Mouse (Mus musculus): ENCODE measurements at regions not wholly inside any gene's neighbourhood (a gene's known extent, or its start where the extent isn't known, plus 50 kb on each side); places are given as distances from the start of the nearest gene placed in this dataset.

GRCm38 (mm10) chr10:98728396-98729030, 185.7 kb upstream of the Atp2b1 start:
- Histone ChIP-seq H3K4me1 (ENCODE audit: control insufficient read depth, insufficient read depth, low read length) (no peaks in the 10 kb centered on the region), H3K27ac (ENCODE audit: insufficient read depth, low read length) (no peak overlapping the region), H3K4me3 (replicated peaks; ENCODE audit: insufficient read depth, low read depth, low read length) (no peak overlapping the region), H3K27me3 (ENCODE audit: control insufficient read depth, insufficient read depth, low read length) (no peaks in the 10 kb centered on the region)
- no peak for TF ChIP-seq CTCF (IDR thresholded peaks at IDR 0.05; ENCODE audit: borderline replicate concordance, insufficient read depth, low read depth, low read length)
- TF ChIP-seq POLR2A (IDR thresholded peaks at IDR 0.05; ENCODE audit: borderline replicate concordance, insufficient read depth, low read length): no peak
- DNase-seq: no peak
- 92% methylated on average over 5 of the region's 5 CpGs for WGBS

DNA sequence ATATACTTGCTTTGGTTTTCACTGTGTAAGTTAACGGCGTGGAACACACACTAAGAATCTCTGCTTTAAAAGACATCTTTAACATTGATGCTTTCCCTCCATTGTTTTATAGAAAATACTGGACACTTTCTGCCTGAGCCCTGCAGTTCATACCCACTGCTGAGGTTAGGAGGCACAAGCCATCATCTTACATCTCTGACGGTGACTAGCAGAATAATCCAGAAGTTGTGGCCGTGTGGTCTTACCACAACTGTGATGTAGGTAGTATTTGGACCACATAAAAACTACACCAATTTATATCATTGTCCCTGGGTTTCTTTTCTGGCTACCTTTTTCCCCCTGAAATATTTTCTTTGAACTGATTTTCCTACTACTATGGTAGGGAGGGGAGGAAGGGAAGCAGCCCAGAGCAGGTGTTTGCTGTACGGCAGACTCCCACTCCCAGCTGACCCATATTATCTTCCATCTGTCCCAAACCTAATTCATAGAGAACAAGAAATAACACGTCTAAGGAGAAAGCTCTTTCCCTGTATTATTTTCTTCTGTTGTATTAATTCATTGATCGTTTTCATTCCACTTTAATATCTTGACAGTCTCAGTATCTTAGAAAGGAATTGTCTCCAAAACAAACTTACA, 180.1 kb upstream of the Atp2b1 start:
- Histone ChIP-seq H3K4me1 (ENCODE audit: control insufficient read depth, insufficient read depth, low read length) (no peaks in the 10 kb centered on the region), H3K27ac (ENCODE audit: insufficient read depth, low read length) (no peak overlapping the region), H3K27me3 (ENCODE audit: control insufficient read depth, insufficient read depth, low read length) (no peaks in the 10 kb centered on the region), H3K4me3 (replicated peaks; ENCODE audit: insufficient read depth, low read depth, low read length) (no peak overlapping the region)
- WGBS: 75% methylated on average over 7 of the region's 7 CpGs
- DNase-seq: no peak
- TF ChIP-seq POLR2A (IDR thresholded peaks at IDR 0.05; ENCODE audit: borderline replicate concordance, insufficient read depth, low read length) (no peak), CTCF (IDR thresholded peaks at IDR 0.05; ENCODE audit: borderline replicate concordance, insufficient read depth, low read depth, low read length) (no peak)

DNA sequence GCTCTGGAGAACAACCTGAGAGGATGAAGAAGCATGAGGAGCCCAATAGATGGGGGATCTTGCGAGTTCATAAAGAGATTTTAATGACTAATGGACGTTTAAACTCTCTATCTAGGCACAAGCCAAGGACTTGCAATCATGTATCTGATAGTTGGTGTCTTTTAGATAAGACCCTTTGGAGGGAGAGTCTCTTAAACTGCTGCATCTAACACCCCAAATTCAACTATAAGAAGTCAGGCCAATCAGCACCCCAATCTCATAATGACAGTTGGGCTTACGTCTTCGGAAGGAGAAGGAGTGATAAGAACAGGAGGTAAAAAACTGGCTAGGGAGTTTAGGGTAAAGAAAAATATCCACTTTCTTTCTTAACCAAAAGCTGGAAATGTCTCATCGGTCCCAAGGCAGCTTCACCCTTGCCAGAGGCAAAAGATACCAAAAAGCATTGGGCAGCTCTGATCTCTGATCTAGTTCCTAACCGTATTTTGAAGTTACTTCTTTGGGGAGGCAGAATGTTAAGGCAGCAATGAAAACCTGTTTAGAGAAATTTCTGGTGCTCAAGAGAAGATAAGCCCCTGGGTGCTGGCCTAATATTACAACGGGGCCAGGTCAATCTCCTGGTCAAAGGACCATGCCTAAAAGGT, 173.6 kb upstream of the Atp2b1 start:
- 89% methylated on average over 7 of the region's 7 CpGs for WGBS
- no peaks in the 10 kb centered on the region for H3K4me1 ChIP-seq (ENCODE audit: control insufficient read depth, insufficient read depth, low read length)
- DNase-seq: no peak
- H3K4me3 ChIP-seq (replicated peaks; ENCODE audit: insufficient read depth, low read depth, low read length): no peak overlapping the region
- no peak for TF ChIP-seq POLR2A (IDR thresholded peaks at IDR 0.05; ENCODE audit: borderline replicate concordance, insufficient read depth, low read length)
- TF ChIP-seq CTCF (IDR thresholded peaks at IDR 0.05; ENCODE audit: borderline replicate concordance, insufficient read depth, low read depth, low read length): no peak
- no peak overlapping the region for H3K27ac ChIP-seq (ENCODE audit: insufficient read depth, low read length)
- H3K27me3 ChIP-seq (ENCODE audit: control insufficient read depth, insufficient read depth, low read length): no peaks in the 10 kb centered on the region

- H3K27ac ChIP-seq (ENCODE audit: insufficient read depth, low read length): no peak overlapping the region
- H3K27me3 ChIP-seq (ENCODE audit: control insufficient read depth, insufficient read depth, low read length): no peaks in the 10 kb centered on the region
- no peaks in the 10 kb centered on the region for H3K4me1 ChIP-seq (ENCODE audit: control insufficient read depth, insufficient read depth, low read length)
- 54% methylated on average over 5 of the region's 5 CpGs for WGBS
- H3K4me3 ChIP-seq (replicated peaks; ENCODE audit: insufficient read depth, low read depth, low read length): no peak overlapping the region
- no peak for TF ChIP-seq POLR2A (IDR thresholded peaks at IDR 0.05; ENCODE audit: borderline replicate concordance, insufficient read depth, low read length)
- TF ChIP-seq CTCF (IDR thresholded peaks at IDR 0.05; ENCODE audit: borderline replicate concordance, insufficient read depth, low read depth, low read length): no peak
- DNase-seq: peak in 1 of 2 experiments; percentile 24
Observed at GRCm38 (mm10) chr10:98741398-98741797, 172.8 kb upstream of the Atp2b1 start.

DNA sequence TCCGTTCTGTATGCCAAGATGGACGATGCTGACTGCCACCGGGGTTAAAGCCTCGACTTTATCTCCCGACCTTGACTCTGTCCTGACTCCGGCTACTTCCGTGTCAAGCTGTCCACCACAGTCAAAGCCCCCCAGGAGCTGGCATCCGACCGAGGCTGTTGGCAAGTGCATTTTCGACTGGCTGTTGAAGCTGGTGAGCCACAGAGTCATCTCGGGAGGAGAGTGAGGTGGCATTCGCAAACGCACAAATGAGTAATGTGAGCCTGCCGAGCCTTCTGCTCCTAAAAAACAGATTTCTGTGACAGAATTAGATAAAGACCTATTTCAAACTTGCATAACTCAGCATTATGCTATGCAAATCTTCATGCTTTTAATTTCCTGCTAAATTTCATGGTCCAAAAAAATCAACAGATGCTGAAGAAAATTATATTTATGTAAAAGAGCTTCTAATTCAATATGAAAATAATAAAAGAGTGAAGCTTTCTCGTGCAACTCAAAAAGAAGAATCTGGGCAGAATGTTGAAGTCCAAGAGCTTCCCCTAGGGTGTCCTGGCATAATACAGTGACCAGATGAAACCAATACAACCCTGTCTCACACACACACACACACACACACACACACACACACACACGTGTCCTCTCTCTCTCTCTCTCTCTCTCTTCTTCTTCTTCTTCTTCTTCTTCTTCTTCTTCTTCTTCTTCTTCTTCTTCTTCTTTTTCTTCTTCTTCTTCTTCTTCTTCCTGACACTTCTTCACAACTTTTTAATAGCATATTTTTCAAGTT, 171.2 kb upstream of the Atp2b1 start:
- H3K27ac ChIP-seq (ENCODE audit: insufficient read depth, low read length): no peak overlapping the region
- H3K27me3 ChIP-seq (ENCODE audit: control insufficient read depth, insufficient read depth, low read length): no peaks in the 10 kb centered on the region
- H3K4me3 ChIP-seq (replicated peaks; ENCODE audit: insufficient read depth, low read depth, low read length): peak overlapping the region; percentile 20
- TF ChIP-seq POLR2A (IDR thresholded peaks at IDR 0.05; ENCODE audit: borderline replicate concordance, insufficient read depth, low read length) (no peak), CTCF (IDR thresholded peaks at IDR 0.05; ENCODE audit: borderline replicate concordance, insufficient read depth, low read depth, low read length) (no peak)
- 5% methylated on average over 16 of the region's 16 CpGs for WGBS
- H3K4me1 ChIP-seq (ENCODE audit: control insufficient read depth, insufficient read depth, low read length): no peaks in the 10 kb centered on the region
- peak; percentile 84 to 86 for DNase-seq

DNA sequence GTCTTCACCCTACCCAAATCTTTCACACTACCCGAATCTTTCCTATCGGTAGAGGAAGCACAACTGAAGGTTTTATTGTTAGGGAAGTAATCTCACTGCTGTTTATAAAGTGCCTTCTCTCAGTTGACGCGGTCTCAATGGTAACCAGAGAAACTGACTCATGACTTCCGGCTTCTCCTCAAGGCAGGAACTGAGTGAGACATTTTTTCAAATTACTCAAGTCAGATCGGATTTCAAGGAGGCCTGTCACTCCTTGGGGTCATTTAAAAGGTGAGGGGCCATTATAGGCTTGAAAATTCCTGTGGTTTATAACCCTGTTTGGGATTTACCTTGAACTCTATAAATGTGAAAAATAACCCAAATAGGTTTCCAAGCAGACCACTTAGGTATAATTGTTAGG, 170.0 kb upstream of the Atp2b1 start:
- WGBS: 90% methylated on average over 6 of the region's 6 CpGs
- H3K4me3 ChIP-seq (replicated peaks; ENCODE audit: insufficient read depth, low read depth, low read length): no peak overlapping the region
- TF ChIP-seq CTCF (IDR thresholded peaks at IDR 0.05; ENCODE audit: borderline replicate concordance, insufficient read depth, low read depth, low read length) (no peak), POLR2A (IDR thresholded peaks at IDR 0.05; ENCODE audit: borderline replicate concordance, insufficient read depth, low read length) (no peak)
- DNase-seq: no peak
- no peaks in the 10 kb centered on the region for H3K4me1 ChIP-seq (ENCODE audit: control insufficient read depth, insufficient read depth, low read length)
- H3K27me3 ChIP-seq (ENCODE audit: control insufficient read depth, insufficient read depth, low read length): no peaks in the 10 kb centered on the region
- H3K27ac ChIP-seq (ENCODE audit: insufficient read depth, low read length): no peak overlapping the region

DNA sequence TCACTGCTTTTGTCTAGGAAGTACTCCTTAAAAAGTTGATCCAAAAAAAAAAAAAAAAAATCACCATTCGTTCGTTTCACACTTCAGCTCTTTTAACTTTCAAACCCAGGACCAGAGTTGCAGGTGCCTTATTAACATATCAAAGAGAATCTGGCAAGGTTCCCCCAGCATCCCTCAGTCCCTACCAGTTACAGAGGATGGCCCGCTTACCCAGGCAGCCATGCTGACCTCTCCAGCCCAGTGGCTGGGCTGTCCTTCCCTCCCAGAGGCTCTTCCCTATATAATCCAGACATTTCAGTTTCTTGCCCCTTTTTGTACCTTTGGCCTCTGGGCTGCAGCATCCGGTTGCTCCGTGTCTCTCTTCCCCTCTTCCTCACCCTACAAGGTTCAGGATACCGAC, 169.5 kb upstream of the Atp2b1 start:
- H3K27ac ChIP-seq (ENCODE audit: insufficient read depth, low read length): no peak overlapping the region
- 87% methylated on average over 6 of the region's 6 CpGs for WGBS
- no peak overlapping the region for H3K4me3 ChIP-seq (replicated peaks; ENCODE audit: insufficient read depth, low read depth, low read length)
- H3K27me3 ChIP-seq (ENCODE audit: control insufficient read depth, insufficient read depth, low read length): no peaks in the 10 kb centered on the region
- no peaks in the 10 kb centered on the region for H3K4me1 ChIP-seq (ENCODE audit: control insufficient read depth, insufficient read depth, low read length)
- TF ChIP-seq POLR2A (IDR thresholded peaks at IDR 0.05; ENCODE audit: borderline replicate concordance, insufficient read depth, low read length) (no peak), CTCF (IDR thresholded peaks at IDR 0.05; ENCODE audit: borderline replicate concordance, insufficient read depth, low read depth, low read length) (no peak)
- no peak for DNase-seq

Measured in cerebellum, adult 2 months (tissue).